Mouse (Mus musculus): ENCODE data around the gene Ddr2. TPM values are rescaled to one million over a fixed set of nuclear protein-coding genes. Genes with fewer than 3 reads are reported as not detected.

The Ddr2 gene
- total RNA-seq, 2 experiments from 2014 or later = 20.8 to 22.1 TPM

DNA sequence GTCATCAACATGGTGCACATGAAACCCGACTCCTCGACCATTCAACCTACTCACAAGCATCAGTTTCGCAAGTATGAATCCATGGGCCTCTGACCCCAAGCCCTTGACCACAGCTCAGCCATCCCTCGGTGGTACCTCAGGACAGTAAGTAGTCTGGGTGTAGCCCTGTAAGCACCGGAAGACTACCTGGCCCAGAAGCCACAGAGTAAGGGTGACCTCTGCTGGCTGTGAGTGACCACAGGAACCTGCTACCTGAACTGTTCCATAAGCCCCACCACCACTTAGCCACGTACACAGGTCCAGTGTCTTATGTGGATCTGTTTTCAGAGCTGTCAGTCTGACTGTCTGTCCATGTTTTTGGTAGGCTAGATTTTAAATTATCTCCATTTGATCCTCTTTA is 162.9 kb downstream of the Ddr2 start:
- DNase-seq = no peak

GRCm38 (mm10) chr1:169946004-169946403 is 164.6 kb downstream of the Ddr2 start:
- DNase-seq = no peak

- DNase-seq = peak; percentile 20 to 70
Measured at GRCm38 (mm10) chr1:169939345-169939744, 171.2 kb downstream of the Ddr2 start.

DNA sequence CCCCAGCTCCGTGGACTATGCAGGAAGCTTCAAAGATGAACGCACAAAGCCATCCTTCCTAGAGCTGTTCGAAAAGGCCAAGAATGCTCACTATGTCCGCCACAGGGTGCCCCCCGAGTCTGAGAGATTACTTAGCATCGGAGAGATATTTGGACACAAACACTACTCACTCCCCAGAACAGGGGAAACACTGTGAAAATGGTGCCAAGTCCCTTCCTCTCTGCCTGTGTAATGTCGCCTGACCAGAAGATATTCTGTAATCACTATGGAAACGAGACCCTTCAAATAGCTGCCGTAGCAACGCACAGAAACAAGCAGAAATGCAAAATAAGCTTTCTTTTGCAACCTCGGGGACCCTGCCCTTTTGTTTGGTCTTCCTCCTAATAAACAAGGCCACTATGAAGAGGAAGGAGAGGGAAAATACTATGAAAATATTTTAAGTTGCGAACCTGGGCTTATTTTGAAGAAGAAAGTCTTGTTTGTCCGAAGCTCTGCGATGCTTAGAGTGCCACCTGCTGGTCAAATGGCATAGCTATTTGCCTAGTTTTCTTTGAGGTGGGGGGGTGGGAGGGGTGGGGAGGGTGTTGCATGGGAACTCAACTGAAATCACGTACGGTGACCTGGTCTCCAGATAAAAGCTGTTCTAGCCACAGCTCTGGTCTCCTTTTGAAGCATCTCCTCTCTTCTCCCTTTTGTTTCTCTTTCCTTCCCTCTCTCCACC is 176.4 kb downstream of the Ddr2 start:
- peak; percentile 45 to 76 for DNase-seq

DNA sequence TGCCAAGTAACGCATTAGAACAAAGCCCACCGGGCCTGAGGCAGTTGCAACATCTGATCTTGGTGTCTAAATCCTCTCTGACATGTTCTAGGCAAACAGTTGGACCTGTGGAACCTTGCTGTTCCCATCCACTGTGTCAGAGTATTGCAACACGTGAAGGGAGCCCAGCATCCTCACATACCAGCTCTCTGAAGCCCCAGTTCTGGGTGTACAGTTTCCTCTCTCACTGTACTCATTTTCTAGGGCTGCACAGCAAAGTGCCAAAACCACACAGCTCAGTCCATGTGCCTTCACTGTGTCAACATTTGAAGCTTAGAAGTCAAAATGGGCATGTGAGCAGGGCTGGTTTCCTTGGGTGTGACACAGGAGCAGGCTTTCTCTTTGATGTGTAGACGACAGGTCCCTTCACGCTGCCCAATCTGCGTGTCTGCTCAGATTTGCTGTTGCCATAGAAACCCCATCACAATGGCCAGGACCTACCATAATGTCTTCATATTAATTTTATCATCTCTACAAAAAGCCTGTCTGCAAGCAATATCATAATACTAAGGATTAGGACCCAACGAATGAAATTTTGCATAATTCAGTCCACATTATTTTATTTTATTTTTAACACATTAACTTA is 178.3 kb downstream of the Ddr2 start:
- no peak for DNase-seq

GRCm38 (mm10) chr1:169931698-169932097 is 178.9 kb downstream of the Ddr2 start:
- DNase-seq = no peak

GRCm38 (mm10) chr1:169928454-169928971 is 182.0 kb downstream of the Ddr2 start, which contains the start of gene Ccdc190:
Ccdc190 (plus strand) TSS chr1:169928648.
- DNase-seq = peak; percentile 55 to 57

DNA sequence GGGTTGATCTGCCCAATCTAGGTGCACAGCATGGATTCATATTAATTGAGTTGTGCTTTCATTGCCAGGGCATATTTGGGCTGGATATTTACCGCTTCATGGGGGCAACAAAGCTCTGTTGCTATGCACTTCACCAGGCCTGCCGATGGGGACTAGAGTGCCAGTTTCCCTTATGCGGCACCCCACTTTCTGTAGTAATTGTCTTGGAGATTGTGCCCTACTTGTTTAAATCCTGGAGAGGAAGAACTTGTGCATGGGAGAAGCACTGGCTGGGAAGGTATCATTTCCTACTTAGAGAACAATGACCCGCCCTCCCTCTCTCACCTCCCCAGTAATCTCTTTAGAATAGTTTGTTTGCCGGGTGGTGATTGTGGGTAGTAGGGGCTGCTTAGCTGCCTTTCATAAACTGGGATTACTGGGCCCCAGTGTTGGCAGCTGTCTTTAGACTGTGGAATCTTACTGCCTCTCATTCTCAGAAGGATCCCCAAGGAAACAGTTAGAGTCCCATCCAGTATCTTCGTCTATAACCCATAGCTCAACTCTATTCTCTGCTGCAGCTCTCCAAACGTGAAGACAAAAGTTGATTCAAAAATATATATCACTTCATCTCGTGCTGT is 182.7 kb downstream of the Ddr2 start:
- DNase-seq = no peak

GRCm38 (mm10) chr1:169924567-169924966 is 186.0 kb downstream of the Ddr2 start:
- DNase-seq = no peak

Other genes starting within 250 kb of the Ddr2 start
- gene Ccdc190, start 182.1 kb downstream of the Ddr2 start, total RNA-seq (2021) = under 1 TPM in 1 of 2 experiments, not detected in 1; 0.31 TPM
- 10 to 100 TPM; 15.0 TPM for gene Hsd17b7, start 141.5 kb downstream of the Ddr2 start, total RNA-seq (2021)
- gene Uap1, start 64.2 kb upstream of the Ddr2 start, total RNA-seq (2021) = 10 to 100 TPM; 45.5 to 50.7 TPM
- gene Uhmk1, start 104.6 kb upstream of the Ddr2 start, total RNA-seq (2021) = 10 to 100 TPM; 25.5 to 26.0 TPM
- gene Sh2d1b2, start 122.0 kb upstream of the Ddr2 start, total RNA-seq (2021) = not detected
- under 1 TPM in 1 of 2 experiments, not detected in 1; 0.15 TPM for gene Sh2d1b1, start 166.6 kb upstream of the Ddr2 start, total RNA-seq (2021)
- gene Gm7694, start 195.6 kb upstream of the Ddr2 start, total RNA-seq (2021) = 10 to 100 TPM in 1 of 2 experiments, 1 to 10 TPM in 1; 8.2 to 10.7 TPM
- not detected for gene Spata46, start 198.0 kb upstream of the Ddr2 start, total RNA-seq (2021)

Data from heart, adult 18-20 months (tissue).